Mouse (Mus musculus) G1E (cell line): ENCODE data around the gene Hoxd11.

Experiments
- CTCF ChIP-seq: IDR thresholded peaks from 2 replicates; pipeline ENCODE4 v1.5.1; 2012; ENCODE audit warnings: low read depth, low read length, inconsistent platforms, mixed read lengths
- GATA1 ChIP-seq: IDR thresholded peaks from 2 replicates; pipeline ENCODE4 v1.6.1; 2012; ENCODE audit warnings: borderline replicate concordance, low read length, inconsistent platforms, mixed read lengths
- GATA2 ChIP-seq: IDR thresholded peaks from 2 replicates; pipeline ENCODE4 v1.6.1; 2012; ENCODE audit warnings: low read depth, low read length, inconsistent platforms, borderline replicate concordance
- TAL1 ChIP-seq: conservative IDR thresholded peaks from 2 replicates; pipeline ENCODE4 v1.6.1; 2012; ENCODE audit warnings: low read depth, low read length, inconsistent platforms, mixed read lengths

GRCm38 (mm10) chr2:74672481-74673362 lies 6.6 kb upstream of the Hoxd11 start:
- TF ChIP-seq CTCF (no peak), GATA1 (no peak), GATA2 (no peak), TAL1 (no peak)
